In the genomic region with DNA sequence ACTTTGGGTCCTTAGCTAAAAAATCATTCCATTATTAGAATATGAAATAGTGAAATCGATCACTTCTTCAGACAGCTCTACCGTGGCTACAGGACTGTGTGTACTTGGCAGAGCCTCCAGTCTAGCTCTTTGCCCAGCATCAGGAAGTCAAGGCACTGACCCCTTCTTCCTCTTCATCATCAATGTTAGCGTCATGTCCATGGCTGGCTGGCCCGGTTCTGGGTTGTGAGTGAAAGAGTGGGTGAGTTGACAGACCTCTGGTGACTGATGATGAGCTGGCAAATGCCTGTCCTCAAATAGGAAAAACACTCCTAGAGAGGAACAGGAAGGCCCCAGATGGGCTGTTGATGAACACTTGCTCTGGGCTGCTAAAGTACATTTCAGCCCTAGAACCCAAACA, we compare ENCODE assay signal across 19 mouse cellular contexts.
A peak's percentile ranks its signal among the peaks of the same experiment; 100 is the strongest.
DNase-seq lines count a peak whose midpoint lies in the region; ATAC-seq lines count a peak whose summit lies in the region.
"Had no signal": no experiment of that assay in that cellular context is flagged by ENCODE, and none has a peak within 500 bp of the region (broad histone marks: within the 10 kb centered on the region; RNA-seq: fewer than 3 reads in every experiment).

No protein-coding gene starts in this region.

- H3K9ac ChIP-seq in kidney, embryonic 15.5 days: no peak overlapping the region
- H3K9ac ChIP-seq: embryonic facial prominence, embryonic 13.5 days; heart, embryonic 13.5 days; hindbrain, embryonic 13.5 days; limb, embryonic 12.5 days had no signal

- no peaks in the 10 kb centered on the region for H3K9me3 ChIP-seq in kidney, embryonic 15.5 days (replicated peaks)
- H3K9me3 ChIP-seq: embryonic facial prominence, embryonic 13.5 days; forebrain, embryonic 10.5 days; heart, embryonic 13.5 days; hindbrain, embryonic 13.5 days; limb, embryonic 12.5 days had no signal

- H3K4me2 ChIP-seq in kidney, embryonic 15.5 days: no peak overlapping the region
- H3K4me2 ChIP-seq: embryonic facial prominence, embryonic 13.5 days; heart, embryonic 13.5 days; hindbrain, embryonic 13.5 days; limb, embryonic 12.5 days; midbrain, embryonic 11.5 days had no signal

- peak; percentile 41 for DNase-seq in kidney, adult 18-20 months
- DNase-seq in adrenal gland, postnatal 25 days: peak; percentile 47
- DNase-seq in lung, adult 18-20 months: peak; percentile 70 to 76
- peak; percentile 34 for DNase-seq in skeletal muscle tissue, adult 2 months (ENCODE audit: low read depth, low spot score)
- DNase-seq in left cerebral cortex, adult 8-10 months (ENCODE audit: low spot score in 2 of 2): no peak
- DNase-seq in left cerebral cortex, postnatal 36 days (ENCODE audit: low spot score in 2 of 2): no peak
- DNase-seq: cerebellum, postnatal 36 days; layer of hippocampus, postnatal 36 days; right cerebral cortex, postnatal 25 days had no signal

- 67% methylated on average over 4 of the region's 4 CpGs for WGBS in kidney, embryonic 15.5 days

- H3K4me3 ChIP-seq in kidney, embryonic 15.5 days (replicated peaks): no peak overlapping the region
- H3K4me3 ChIP-seq: embryonic facial prominence, embryonic 13.5 days; forebrain, embryonic 10.5 days; heart, embryonic 13.5 days; hindbrain, embryonic 13.5 days; limb, embryonic 12.5 days; myocyte had no signal

- intact Hi-C loops in left cerebral cortex, postnatal 36 days (cut with DNase I): loop anchor here (5.0 kb wide), 1 partner anchor 102 kb away; a partner anchor contains a TSS

- H3K27ac ChIP-seq in kidney, embryonic 15.5 days: no peak overlapping the region
- H3K27ac ChIP-seq: embryonic facial prominence, embryonic 13.5 days; forebrain, embryonic 10.5 days; heart, embryonic 13.5 days; hindbrain, embryonic 13.5 days; limb, embryonic 12.5 days had no signal

- H3K27me3 ChIP-seq in kidney, embryonic 15.5 days: no peaks in the 10 kb centered on the region
- H3K27me3 ChIP-seq: CH12.LX; embryonic facial prominence, embryonic 13.5 days; hindbrain, embryonic 13.5 days; limb, embryonic 12.5 days had no signal

- ATAC-seq in kidney, embryonic 15.5 days (replicated peaks; ENCODE audit: low FRiP score): no peak
- ATAC-seq: intestine, postnatal 0 days had no signal

- no peaks in the 10 kb centered on the region for H3K36me3 ChIP-seq in kidney, embryonic 15.5 days
- H3K36me3 ChIP-seq: embryonic facial prominence, embryonic 13.5 days; forebrain, embryonic 10.5 days; heart, embryonic 13.5 days; hindbrain, embryonic 13.5 days; limb, embryonic 12.5 days had no signal

- H3K4me1 ChIP-seq in kidney, embryonic 15.5 days: peaks cover 10% of the 10 kb centered on the region
- H3K4me1 ChIP-seq: forebrain, embryonic 10.5 days; limb, embryonic 12.5 days had no signal

Comparison
In these comparisons a context has a peak if more than half of its experiments do, and no peak if none do; other contexts are left out.
1. DNase-seq: peak in kidney, adult 18-20 months (single experiment), adrenal gland, postnatal 25 days (single experiment), lung, adult 18-20 months (2 of 2) and skeletal muscle tissue, adult 2 months (single experiment); none in left cerebral cortex, adult 8-10 months (0 of 2) and left cerebral cortex, postnatal 36 days (0 of 2).